Mouse (Mus musculus) brain, embryonic 14.5 days (tissue): ENCODE data around the gene Med12l.

Experiments used
- CTCF ChIP-seq: fragments of 200-500 bp; IDR thresholded peaks from 2 replicates; pipeline ENCODE4 v1.5.1; 2012; ENCODE audit warnings: inconsistent platforms, mild to moderate bottlenecking, moderate library complexity, borderline replicate concordance; ENCODE audit not compliant: insufficient read depth, insufficient read length; ENCODE audit errors: extremely low read depth
- POLR2A ChIP-seq: fragments of 200-500 bp; IDR thresholded peaks from 2 replicates; pipeline ENCODE4 v1.6.1; 2012; ENCODE audit warnings: mild to moderate bottlenecking, inconsistent platforms, borderline replicate concordance; ENCODE audit not compliant: poor library complexity, insufficient read depth, insufficient read length, severe bottlenecking; ENCODE audit errors: extremely low read depth

GRCm38 (mm10) chr3:59293437-59294199 lies 288.0 kb downstream of the Med12l start:
- TF ChIP-seq CTCF (no peak), POLR2A (no peak)
